Mouse (Mus musculus) cerebellum, adult 2 months (tissue): ENCODE measurements around the gene Sgcd.

ENCODE experiments used
- CTCF ChIP-seq: fragments of 200-500 bp; IDR thresholded peaks from 2 replicates; pipeline ENCODE4 v1.5.1; 2011; ENCODE audit warnings: low read depth, mild to moderate bottlenecking, control low read depth, low read length, moderate library complexity, borderline replicate concordance; ENCODE audit not compliant: insufficient read depth
- POLR2A ChIP-seq: fragments of 200-500 bp; IDR thresholded peaks from 2 replicates; pipeline ENCODE4 v1.6.1; 2011; ENCODE audit warnings: low read length, control low read depth, borderline replicate concordance; ENCODE audit not compliant: insufficient read depth

DNA sequence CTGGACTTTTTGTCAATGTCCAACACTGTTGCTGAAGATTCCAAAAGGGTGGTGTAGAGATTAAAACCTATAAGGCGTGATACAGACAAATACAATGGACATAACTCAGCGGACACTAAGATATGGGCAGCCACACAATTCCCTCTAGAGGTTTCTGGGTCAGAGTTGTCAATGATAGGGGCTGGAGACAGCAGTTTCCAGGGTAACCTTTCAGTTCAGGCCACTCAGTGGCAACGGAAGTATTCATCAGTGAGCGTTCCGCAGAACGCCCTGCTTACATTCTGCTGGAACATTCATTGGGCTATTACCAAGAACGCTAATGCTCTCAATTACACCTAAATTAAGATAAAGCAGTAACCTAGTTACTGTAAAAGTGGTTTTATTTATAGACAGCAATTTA is 738.5 kb downstream of the Sgcd start:
- TF ChIP-seq CTCF = no peak
- TF ChIP-seq POLR2A = no peak
